Mouse (Mus musculus) stomach, postnatal 0 days (tissue): Measurements from ENCODE around the gene 4930596D02Rik.

Experiments
- CTCF ChIP-seq: IDR thresholded peaks from 2 replicates; pipeline ENCODE4 v1.5.1; 2016; ENCODE audit warnings: antibody characterized with exemption, low read depth, mild to moderate bottlenecking, moderate library complexity
- EP300 ChIP-seq: optimal IDR thresholded peaks from 2 replicates; pipeline ENCODE3; 2016; ENCODE audit warnings: antibody characterized with exemption

DNA sequence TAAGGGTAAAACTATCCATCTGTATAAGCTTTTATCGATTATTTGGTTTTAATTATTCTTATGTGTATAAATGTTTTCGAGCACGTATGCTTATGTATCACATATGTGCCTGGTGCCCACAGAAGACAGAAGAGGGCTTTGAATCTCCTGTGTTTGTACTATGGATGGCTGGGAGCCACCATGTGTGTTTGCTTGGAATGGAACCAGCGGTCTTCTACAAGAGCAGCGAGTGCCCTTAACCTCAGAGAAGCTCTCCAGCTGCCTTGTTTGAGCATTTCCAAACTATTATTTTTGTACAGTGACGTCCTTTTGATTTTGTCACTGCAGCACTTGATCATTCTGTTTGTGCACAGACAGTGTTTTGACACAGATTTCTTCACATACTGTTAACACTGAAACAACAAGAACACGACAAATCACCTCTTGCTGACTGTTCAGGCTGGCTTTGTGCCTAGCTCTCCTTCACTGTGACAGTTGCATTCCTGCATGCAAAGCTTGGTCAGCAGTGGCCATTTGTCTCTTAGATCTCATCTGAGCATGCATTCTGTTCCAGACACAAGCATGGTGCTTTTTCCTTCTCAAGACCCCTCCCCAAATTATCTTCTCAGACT, 30.4 kb upstream of the 4930596D02Rik start:
- TF ChIP-seq CTCF (no peak), EP300 (no peak)
